In the genomic region with DNA sequence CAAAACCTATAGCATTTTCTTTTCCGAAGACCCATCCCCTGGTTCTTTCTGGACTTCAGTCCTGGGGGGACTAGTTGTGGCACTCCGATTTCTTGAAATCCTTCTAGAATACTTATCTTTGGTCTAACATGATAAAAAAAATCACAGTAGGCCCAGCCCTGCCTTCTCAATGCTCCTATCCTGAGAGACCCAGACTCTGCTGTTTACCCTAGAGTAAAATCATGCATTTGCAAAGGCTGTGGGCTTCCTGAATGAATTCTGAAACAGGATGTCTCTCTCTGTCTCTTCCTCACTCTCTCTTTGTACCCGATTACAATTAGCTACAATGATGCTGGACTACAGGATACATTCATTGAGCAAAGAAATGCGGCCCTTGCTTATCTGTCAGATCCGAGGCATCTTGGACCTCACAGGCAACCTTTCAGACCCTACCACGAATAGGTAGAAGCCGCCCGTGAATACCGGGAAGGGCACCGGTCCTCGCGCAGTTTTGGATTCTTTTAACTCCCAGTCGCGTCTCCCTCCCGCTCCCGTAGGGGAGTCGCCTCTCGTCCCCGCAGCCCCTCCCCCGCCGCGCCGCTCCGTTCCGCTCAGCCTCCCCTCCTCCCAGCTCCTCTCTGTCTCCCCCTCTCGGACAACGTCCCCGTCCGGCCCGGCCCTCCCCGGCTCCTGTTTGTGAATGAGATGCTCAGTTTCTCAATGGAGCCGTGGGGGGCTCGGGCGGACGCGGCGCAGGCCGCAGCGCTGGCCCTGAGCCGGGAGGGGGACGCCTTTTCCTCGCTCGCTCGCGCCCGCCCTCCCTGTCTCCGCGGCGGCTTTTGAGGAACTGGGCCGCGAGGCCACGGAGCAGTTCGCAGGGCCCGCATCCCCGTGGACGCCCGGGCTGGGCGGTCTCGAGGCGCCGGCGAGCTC, we compare ENCODE assay signal across 7 mouse cellular contexts. TPM values are rescaled to one million over a fixed set of nuclear protein-coding genes. Genes with fewer than 3 reads are reported as not detected.
DNase-seq lines count a peak whose midpoint lies in the region; ATAC-seq lines count a peak whose summit lies in the region.

A gene (plus strand): TSS at position 638 of the 912 bp plus-strand sequence.

- H3K4me2 ChIP-seq in intestine, embryonic 15.5 days (replicated peaks) = peak within 1 kb of the TSS; percentile 82

- intact Hi-C loops in left cerebral cortex, postnatal 25 days (cut with DNase I) = loop anchor here (2.0 to 5.0 kb wide), 2 partner anchors 44 to 78 kb away; a partner anchor contains a TSS

- no peaks in the 10 kb centered on the region for H3K27me3 ChIP-seq in intestine, embryonic 15.5 days (replicated peaks)

- peak within 1 kb of the TSS; percentile 92 for H3K4me3 ChIP-seq in intestine, embryonic 15.5 days (replicated peaks)

- DNase-seq in adrenal gland, postnatal 14 days = peak; percentile 97
- peak; percentile 97 for DNase-seq in embryo, embryonic 9.5 days (ENCODE audit: extremely low spot score)
- DNase-seq in gastrocnemius, postnatal 4 days (ENCODE audit: low spot score in 2 of 2) = peak; percentile 86 to 92
- peak; percentile 82 to 90 for DNase-seq in left cerebral cortex, postnatal 25 days (ENCODE audit: low spot score in 2 of 2)
- DNase-seq in mesoderm, embryonic 11.5 days (ENCODE audit: low read depth, low spot score) = peak; percentile 92
- peak; percentile 68 to 77 for DNase-seq in right cerebral cortex, postnatal 36 days (ENCODE audit: low spot score in 2 of 2)

- H3K9me3 ChIP-seq in intestine, embryonic 15.5 days = no peaks in the 10 kb centered on the region

- peak within 1 kb of the TSS; percentile 95 for H3K27ac ChIP-seq in intestine, embryonic 15.5 days

- H3K36me3 ChIP-seq in intestine, embryonic 15.5 days = no peaks in the 10 kb centered on the region

- ATAC-seq in intestine, embryonic 15.5 days = peak; percentile 95

- H3K4me1 ChIP-seq in intestine, embryonic 15.5 days (replicated peaks) = no peaks in the 10 kb centered on the region

- H3K9ac ChIP-seq in intestine, embryonic 15.5 days = peak within 1 kb of the TSS; percentile 99

- WGBS in intestine, embryonic 15.5 days = 3% methylated on average over 62 of the region's 62 CpGs

RNA-seq across cellular contexts. Expression of the gene that starts here (rescaled TPM):
- 39.2 and 43.4 TPM in 2 replicates for total RNA-seq in adrenal gland, postnatal 14 days (2021)
- 10 to 100 TPM; 21.8 to 22.2 TPM for total RNA-seq in gastrocnemius, postnatal 4 days (2021)
- polyA plus RNA-seq in intestine, embryonic 15.5 days (2015; fragmentation: Nextera tagmentation; extraction: Ambion mirVana) = 13.2 and 13.4 TPM in 2 replicates
- 10 to 100 TPM; 26.7 to 29.0 TPM for total RNA-seq in left cerebral cortex, postnatal 25 days (2021)

Comparison
In these comparisons a context has a peak if more than half of its experiments do, and no peak if none do; other contexts are left out.
1. Peak in every context shown above with its lines: DNase-seq, ATAC-seq, H3K4me3 ChIP-seq and H3K27ac ChIP-seq.